Mouse (Mus musculus): ENCODE results near the gene Mpzl2. TPM values are rescaled to one million over a fixed set of nuclear protein-coding genes. Genes with fewer than 3 reads are reported as not detected.

Mpzl2 gene
- polyA plus RNA-seq, 1 experiment = 58.9 TPM

GRCm38 (mm10) chr9:45042947-45043346 is 3.3 kb downstream of the Mpzl2 start:
- H3K27ac ChIP-seq (ENCODE audit: insufficient read depth, low read length) = peak overlapping the region; percentile 25; the same call in 1 of the 2 replicates
- H3K4me3 ChIP-seq (ENCODE audit: low read depth, low read length) = peak overlapping the region; percentile 66
- H3K4me1 ChIP-seq (ENCODE audit: control insufficient read depth, insufficient read depth, low read length) = no peaks in the 10 kb centered on the region
- no peaks in the 10 kb centered on the region for H3K27me3 ChIP-seq (ENCODE audit: control insufficient read depth, insufficient read depth, low read length, poor library complexity, severe bottlenecking)
- TF ChIP-seq EP300 (IDR thresholded peaks at IDR 0.05; ENCODE audit: insufficient read depth, low read depth, low read length) (peak; percentile 29; the same call in 1 of the 2 replicates), CTCF (IDR thresholded peaks at IDR 0.05; ENCODE audit: low read depth, low read length) (no peak)
- peak overlapping the region; percentile 67 for H3K9ac ChIP-seq (ENCODE audit: low read depth, poor library complexity, severe bottlenecking)
- H3K36me3 ChIP-seq (ENCODE audit: control insufficient read depth, insufficient read depth, low read length, poor library complexity, severe bottlenecking) = peaks cover 12% of the 10 kb centered on the region
- no peaks in the 10 kb centered on the region for H3K9me3 ChIP-seq (replicated peaks; ENCODE audit: control insufficient read depth, insufficient read depth, low read length, poor library complexity, severe bottlenecking)

GRCm38 (mm10) chr9:45046973-45047372 is 7.4 kb downstream of the Mpzl2 start:
- Histone ChIP-seq H3K27me3 (ENCODE audit: control insufficient read depth, insufficient read depth, low read length, poor library complexity, severe bottlenecking) (no peaks in the 10 kb centered on the region), H3K4me3 (ENCODE audit: low read depth, low read length) (no peak overlapping the region), H3K27ac (ENCODE audit: insufficient read depth, low read length) (no peak overlapping the region), H3K36me3 (ENCODE audit: control insufficient read depth, insufficient read depth, low read length, poor library complexity, severe bottlenecking) (peaks cover 29% of the 10 kb centered on the region), H3K9ac (ENCODE audit: low read depth, poor library complexity, severe bottlenecking) (no peak overlapping the region), H3K4me1 (ENCODE audit: control insufficient read depth, insufficient read depth, low read length) (no peaks in the 10 kb centered on the region), H3K9me3 (replicated peaks; ENCODE audit: control insufficient read depth, insufficient read depth, low read length, poor library complexity, severe bottlenecking) (no peaks in the 10 kb centered on the region)
- TF ChIP-seq EP300 (IDR thresholded peaks at IDR 0.05; ENCODE audit: insufficient read depth, low read depth, low read length) (no peak), POLR2A (IDR thresholded peaks at IDR 0.05; ENCODE audit: insufficient read depth, low read length) (no peak), CTCF (IDR thresholded peaks at IDR 0.05; ENCODE audit: low read depth, low read length) (no peak)

- Histone ChIP-seq H3K27me3 (ENCODE audit: control insufficient read depth, insufficient read depth, low read length, poor library complexity, severe bottlenecking) (no peaks in the 10 kb centered on the region), H3K9ac (ENCODE audit: low read depth, poor library complexity, severe bottlenecking) (no peak overlapping the region), H3K27ac (ENCODE audit: insufficient read depth, low read length) (no peak overlapping the region), H3K4me3 (ENCODE audit: low read depth, low read length) (no peak overlapping the region), H3K4me1 (ENCODE audit: control insufficient read depth, insufficient read depth, low read length) (no peaks in the 10 kb centered on the region), H3K36me3 (ENCODE audit: control insufficient read depth, insufficient read depth, low read length, poor library complexity, severe bottlenecking) (peaks cover 30% of the 10 kb centered on the region), H3K9me3 (replicated peaks; ENCODE audit: control insufficient read depth, insufficient read depth, low read length, poor library complexity, severe bottlenecking) (no peaks in the 10 kb centered on the region)
- TF ChIP-seq POLR2A (IDR thresholded peaks at IDR 0.05; ENCODE audit: insufficient read depth, low read length) (no peak), EP300 (IDR thresholded peaks at IDR 0.05; ENCODE audit: insufficient read depth, low read depth, low read length) (no peak), CTCF (IDR thresholded peaks at IDR 0.05; ENCODE audit: low read depth, low read length) (peak; percentile 19)
Observed at GRCm38 (mm10) chr9:45048511-45048910, 8.9 kb downstream of the Mpzl2 start.

- no peak overlapping the region for H3K4me3 ChIP-seq (ENCODE audit: low read depth, low read length)
- no peaks in the 10 kb centered on the region; the same call in 1 of the 2 replicates for H3K9me3 ChIP-seq (replicated peaks; ENCODE audit: control insufficient read depth, insufficient read depth, low read length, poor library complexity, severe bottlenecking)
- TF ChIP-seq CTCF (IDR thresholded peaks at IDR 0.05; ENCODE audit: low read depth, low read length) (no peak), POLR2A (IDR thresholded peaks at IDR 0.05; ENCODE audit: insufficient read depth, low read length) (no peak), EP300 (IDR thresholded peaks at IDR 0.05; ENCODE audit: insufficient read depth, low read depth, low read length) (no peak)
- no peaks in the 10 kb centered on the region for H3K27me3 ChIP-seq (ENCODE audit: control insufficient read depth, insufficient read depth, low read length, poor library complexity, severe bottlenecking)
- H3K4me1 ChIP-seq (ENCODE audit: control insufficient read depth, insufficient read depth, low read length) = no peaks in the 10 kb centered on the region
- no peak overlapping the region for H3K27ac ChIP-seq (ENCODE audit: insufficient read depth, low read length)
- no peak overlapping the region for H3K9ac ChIP-seq (ENCODE audit: low read depth, poor library complexity, severe bottlenecking)
- peaks cover 30% of the 10 kb centered on the region for H3K36me3 ChIP-seq (ENCODE audit: control insufficient read depth, insufficient read depth, low read length, poor library complexity, severe bottlenecking)
Observed at GRCm38 (mm10) chr9:45049731-45050130, 10.1 kb downstream of the Mpzl2 start.

- H3K9ac ChIP-seq (ENCODE audit: low read depth, poor library complexity, severe bottlenecking) = no peak overlapping the region
- no peak overlapping the region for H3K27ac ChIP-seq (ENCODE audit: insufficient read depth, low read length)
- TF ChIP-seq CTCF (IDR thresholded peaks at IDR 0.05; ENCODE audit: low read depth, low read length) = no peak
- TF ChIP-seq EP300 (IDR thresholded peaks at IDR 0.05; ENCODE audit: insufficient read depth, low read depth, low read length) = no peak
- no peak for TF ChIP-seq POLR2A (IDR thresholded peaks at IDR 0.05; ENCODE audit: insufficient read depth, low read length)
- no peaks in the 10 kb centered on the region for H3K4me1 ChIP-seq (ENCODE audit: control insufficient read depth, insufficient read depth, low read length)
- H3K9me3 ChIP-seq (replicated peaks; ENCODE audit: control insufficient read depth, insufficient read depth, low read length, poor library complexity, severe bottlenecking) = no peaks in the 10 kb centered on the region; the same call in 1 of the 2 replicates
- H3K36me3 ChIP-seq (ENCODE audit: control insufficient read depth, insufficient read depth, low read length, poor library complexity, severe bottlenecking) = peaks cover 25% of the 10 kb centered on the region
- no peak overlapping the region for H3K4me3 ChIP-seq (ENCODE audit: low read depth, low read length)
- no peaks in the 10 kb centered on the region for H3K27me3 ChIP-seq (ENCODE audit: control insufficient read depth, insufficient read depth, low read length, poor library complexity, severe bottlenecking)
Observed at GRCm38 (mm10) chr9:45050301-45050700, 10.7 kb downstream of the Mpzl2 start.

- H3K4me3 ChIP-seq (ENCODE audit: low read depth, low read length) = peak within 1 kb of the TSS; percentile 78
- no peaks in the 10 kb centered on the region; the same call in 1 of the 2 replicates for H3K9me3 ChIP-seq (replicated peaks; ENCODE audit: control insufficient read depth, insufficient read depth, low read length, poor library complexity, severe bottlenecking)
- TF ChIP-seq POLR2A (IDR thresholded peaks at IDR 0.05; ENCODE audit: insufficient read depth, low read length) = no peak
- TF ChIP-seq EP300 (IDR thresholded peaks at IDR 0.05; ENCODE audit: insufficient read depth, low read depth, low read length) = peak; percentile 47; the same call in 1 of the 2 replicates
- TF ChIP-seq CTCF (IDR thresholded peaks at IDR 0.05; ENCODE audit: low read depth, low read length) = no peak
- peak within 1 kb of the TSS; percentile 86 for H3K27ac ChIP-seq (ENCODE audit: insufficient read depth, low read length)
- H3K9ac ChIP-seq (ENCODE audit: low read depth, poor library complexity, severe bottlenecking) = peak within 1 kb of the TSS; percentile 25
- H3K36me3 ChIP-seq (ENCODE audit: control insufficient read depth, insufficient read depth, low read length, poor library complexity, severe bottlenecking) = peaks cover 7% of the 10 kb centered on the region
- H3K27me3 ChIP-seq (ENCODE audit: control insufficient read depth, insufficient read depth, low read length, poor library complexity, severe bottlenecking) = no peaks in the 10 kb centered on the region
- H3K4me1 ChIP-seq (ENCODE audit: control insufficient read depth, insufficient read depth, low read length) = no peaks in the 10 kb centered on the region
Observed at GRCm38 (mm10) chr9:45055082-45055713, 15.6 kb downstream of the Mpzl2 start, which contains the start of gene Mpzl3. Gene Mpzl3, plus strand, starts transcription at chr9:45055186.
